Mouse (Mus musculus): Measurements from ENCODE around the gene Arf5. TPM values are rescaled to one million over a fixed set of nuclear protein-coding genes. Genes with fewer than 3 reads are reported as not detected.
A peak's percentile ranks its signal among the peaks of the same experiment; 100 is the strongest.

Gene Arf5
- polyA plus RNA-seq, 1 experiment from 2014 or later = 372 TPM

GRCm38 (mm10) chr6:28410053-28410452 is 13.3 kb upstream of the Arf5 start:
- H3K9ac ChIP-seq (ENCODE audit: low read depth, low read length) = no peak overlapping the region
- ATAC-seq (ENCODE audit: low read depth) = peak; percentile 58; the same call in 1 of the 2 replicates
- 37% methylated on average over 9 of the region's 9 CpGs for WGBS (ENCODE audit: insufficient replicate concordance)
- H3K4me1 ChIP-seq (ENCODE audit: control insufficient read depth, low read depth, low read length) = no peaks in the 10 kb centered on the region
- no peak overlapping the region for H3K4me3 ChIP-seq (ENCODE audit: low read depth, low read length)
- no peaks in the 10 kb centered on the region for H3K36me3 ChIP-seq (ENCODE audit: control insufficient read depth, insufficient read depth)
- H3K27ac ChIP-seq (ENCODE audit: low read length) = no peak overlapping the region
- no peaks in the 10 kb centered on the region for H3K27me3 ChIP-seq (ENCODE audit: control insufficient read depth, insufficient read depth, low read depth, low read length)
- H3K9me3 ChIP-seq (replicated peaks; ENCODE audit: control insufficient read depth, low read length) = no peaks in the 10 kb centered on the region
- no peak overlapping the region for H3K4me2 ChIP-seq (ENCODE audit: low read depth, low read length)

- H3K9me3 ChIP-seq (replicated peaks; ENCODE audit: control insufficient read depth, low read length) = no peaks in the 10 kb centered on the region
- H3K27me3 ChIP-seq (ENCODE audit: control insufficient read depth, insufficient read depth, low read depth, low read length) = no peaks in the 10 kb centered on the region
- no peaks in the 10 kb centered on the region for H3K36me3 ChIP-seq (ENCODE audit: control insufficient read depth, insufficient read depth)
- H3K4me3 ChIP-seq (ENCODE audit: low read depth, low read length) = no peak overlapping the region
- no peaks in the 10 kb centered on the region for H3K4me1 ChIP-seq (ENCODE audit: control insufficient read depth, low read depth, low read length)
- 51% methylated on average over 2 of the region's 2 CpGs for WGBS (ENCODE audit: insufficient replicate concordance)
- no peak overlapping the region for H3K9ac ChIP-seq (ENCODE audit: low read depth, low read length)
- H3K4me2 ChIP-seq (ENCODE audit: low read depth, low read length) = no peak overlapping the region
- ATAC-seq (ENCODE audit: low read depth) = no peak
- H3K27ac ChIP-seq (ENCODE audit: low read length) = no peak overlapping the region
Measured at GRCm38 (mm10) chr6:28411236-28411635, 12.1 kb upstream of the Arf5 start.

- Histone ChIP-seq H3K4me3 (ENCODE audit: low read depth, low read length) (no peak overlapping the region), H3K27me3 (ENCODE audit: control insufficient read depth, insufficient read depth, low read depth, low read length) (no peaks in the 10 kb centered on the region), H3K9me3 (replicated peaks; ENCODE audit: control insufficient read depth, low read length) (no peaks in the 10 kb centered on the region), H3K4me2 (ENCODE audit: low read depth, low read length) (no peak overlapping the region), H3K36me3 (ENCODE audit: control insufficient read depth, insufficient read depth) (peaks cover 9% of the 10 kb centered on the region), H3K9ac (ENCODE audit: low read depth, low read length) (no peak overlapping the region), H3K4me1 (ENCODE audit: control insufficient read depth, low read depth, low read length) (peaks cover 23% of the 10 kb centered on the region), H3K27ac (ENCODE audit: low read length) (no peak overlapping the region)
- ATAC-seq (ENCODE audit: low read depth) = no peak
- WGBS (ENCODE audit: insufficient replicate concordance) = 68% methylated on average over 4 of the region's 4 CpGs
Measured at GRCm38 (mm10) chr6:28416981-28417380, 6.4 kb upstream of the Arf5 start.

GRCm38 (mm10) chr6:28418449-28418848 is 4.9 kb upstream of the Arf5 start:
- Histone ChIP-seq H3K36me3 (ENCODE audit: control insufficient read depth, insufficient read depth) (peaks cover 9% of the 10 kb centered on the region), H3K4me1 (ENCODE audit: control insufficient read depth, low read depth, low read length) (peaks cover 36% of the 10 kb centered on the region), H3K9ac (ENCODE audit: low read depth, low read length) (no peak overlapping the region), H3K27me3 (ENCODE audit: control insufficient read depth, insufficient read depth, low read depth, low read length) (no peaks in the 10 kb centered on the region), H3K9me3 (replicated peaks; ENCODE audit: control insufficient read depth, low read length) (no peaks in the 10 kb centered on the region), H3K27ac (ENCODE audit: low read length) (no peak overlapping the region), H3K4me2 (ENCODE audit: low read depth, low read length) (no peak overlapping the region), H3K4me3 (ENCODE audit: low read depth, low read length) (no peak overlapping the region)
- ATAC-seq (ENCODE audit: low read depth) = no peak
- 82% methylated on average over 14 of the region's 14 CpGs for WGBS (ENCODE audit: insufficient replicate concordance)

GRCm38 (mm10) chr6:28419673-28420072 is 3.7 kb upstream of the Arf5 start:
- Histone ChIP-seq H3K9me3 (replicated peaks; ENCODE audit: control insufficient read depth, low read length) (no peaks in the 10 kb centered on the region), H3K36me3 (ENCODE audit: control insufficient read depth, insufficient read depth) (peaks cover 9% of the 10 kb centered on the region), H3K9ac (ENCODE audit: low read depth, low read length) (no peak overlapping the region), H3K4me2 (ENCODE audit: low read depth, low read length) (peak overlapping the region; percentile 95), H3K4me1 (ENCODE audit: control insufficient read depth, low read depth, low read length) (peaks cover 38% of the 10 kb centered on the region), H3K27ac (ENCODE audit: low read length) (no peak overlapping the region), H3K4me3 (ENCODE audit: low read depth, low read length) (peak overlapping the region; percentile 13; the same call in 1 of the 2 replicates), H3K27me3 (ENCODE audit: control insufficient read depth, insufficient read depth, low read depth, low read length) (no peaks in the 10 kb centered on the region)
- ATAC-seq (ENCODE audit: low read depth) = no peak
- WGBS (ENCODE audit: insufficient replicate concordance) = 56% methylated on average over 2 of the region's 2 CpGs

- Histone ChIP-seq H3K4me2 (ENCODE audit: low read depth, low read length) (peak overlapping the region; percentile 95), H3K27me3 (ENCODE audit: control insufficient read depth, insufficient read depth, low read depth, low read length) (no peaks in the 10 kb centered on the region), H3K9ac (ENCODE audit: low read depth, low read length) (peak overlapping the region; percentile 87), H3K9me3 (replicated peaks; ENCODE audit: control insufficient read depth, low read length) (no peaks in the 10 kb centered on the region), H3K4me1 (ENCODE audit: control insufficient read depth, low read depth, low read length) (peaks cover 42% of the 10 kb centered on the region), H3K36me3 (ENCODE audit: control insufficient read depth, insufficient read depth) (peaks cover 9% of the 10 kb centered on the region), H3K27ac (ENCODE audit: low read length) (no peak overlapping the region), H3K4me3 (ENCODE audit: low read depth, low read length) (peak overlapping the region; percentile 79)
- ATAC-seq (ENCODE audit: low read depth) = no peak
- WGBS (ENCODE audit: insufficient replicate concordance) = 72% methylated on average over 17 of the region's 17 CpGs
Measured at GRCm38 (mm10) chr6:28420361-28420760, 3.0 kb upstream of the Arf5 start.

- H3K9ac ChIP-seq (ENCODE audit: low read depth, low read length) = peak overlapping the region; percentile 87
- peaks cover 47% of the 10 kb centered on the region for H3K4me1 ChIP-seq (ENCODE audit: control insufficient read depth, low read depth, low read length)
- H3K27me3 ChIP-seq (ENCODE audit: control insufficient read depth, insufficient read depth, low read depth, low read length) = no peaks in the 10 kb centered on the region
- H3K36me3 ChIP-seq (ENCODE audit: control insufficient read depth, insufficient read depth) = peaks cover 13% of the 10 kb centered on the region
- H3K27ac ChIP-seq (ENCODE audit: low read length) = peak overlapping the region; percentile 92
- no peak for ATAC-seq (ENCODE audit: low read depth)
- H3K9me3 ChIP-seq (replicated peaks; ENCODE audit: control insufficient read depth, low read length) = no peaks in the 10 kb centered on the region
- peak overlapping the region; percentile 95 for H3K4me2 ChIP-seq (ENCODE audit: low read depth, low read length)
- H3K4me3 ChIP-seq (ENCODE audit: low read depth, low read length) = peak overlapping the region; percentile 79
- WGBS (ENCODE audit: insufficient replicate concordance) = 18% methylated on average over 13 of the region's 13 CpGs
Measured at GRCm38 (mm10) chr6:28420865-28421264, 2.5 kb upstream of the Arf5 start.

GRCm38 (mm10) chr6:28421469-28422000 is 1.8 kb upstream of the Arf5 start:
- peak overlapping the region; percentile 92 for H3K27ac ChIP-seq (ENCODE audit: low read length)
- peaks cover 51% of the 10 kb centered on the region for H3K4me1 ChIP-seq (ENCODE audit: control insufficient read depth, low read depth, low read length)
- peak; percentile 87 for ATAC-seq (ENCODE audit: low read depth)
- peak overlapping the region; percentile 87 for H3K9ac ChIP-seq (ENCODE audit: low read depth, low read length)
- peak overlapping the region; percentile 95 for H3K4me2 ChIP-seq (ENCODE audit: low read depth, low read length)
- peak overlapping the region; percentile 79 for H3K4me3 ChIP-seq (ENCODE audit: low read depth, low read length)
- no peaks in the 10 kb centered on the region for H3K27me3 ChIP-seq (ENCODE audit: control insufficient read depth, insufficient read depth, low read depth, low read length)
- H3K36me3 ChIP-seq (ENCODE audit: control insufficient read depth, insufficient read depth) = peaks cover 20% of the 10 kb centered on the region
- no peaks in the 10 kb centered on the region for H3K9me3 ChIP-seq (replicated peaks; ENCODE audit: control insufficient read depth, low read length)
- WGBS (ENCODE audit: insufficient replicate concordance) = 0% methylated on average over 27 of the region's 27 CpGs

- Histone ChIP-seq H3K9ac (ENCODE audit: low read depth, low read length) (peak overlapping the region; percentile 46), H3K4me1 (ENCODE audit: control insufficient read depth, low read depth, low read length) (peaks cover 51% of the 10 kb centered on the region), H3K9me3 (replicated peaks; ENCODE audit: control insufficient read depth, low read length) (no peaks in the 10 kb centered on the region), H3K27ac (ENCODE audit: low read length) (peak overlapping the region; percentile 28; the same call in 1 of the 2 replicates), H3K4me3 (ENCODE audit: low read depth, low read length) (peak overlapping the region; percentile 90), H3K4me2 (ENCODE audit: low read depth, low read length) (peak overlapping the region; percentile 48), H3K27me3 (ENCODE audit: control insufficient read depth, insufficient read depth, low read depth, low read length) (no peaks in the 10 kb centered on the region), H3K36me3 (ENCODE audit: control insufficient read depth, insufficient read depth) (peaks cover 27% of the 10 kb centered on the region)
- 57% methylated on average over 15 of the region's 15 CpGs for WGBS (ENCODE audit: insufficient replicate concordance)
- no peak for ATAC-seq (ENCODE audit: low read depth)
Measured at GRCm38 (mm10) chr6:28422651-28423290, 589 bp upstream of the Arf5 start.
